Mouse (Mus musculus) forebrain, embryonic 16.5 days (tissue): ENCODE measurements at regions not wholly inside any gene's neighbourhood (a gene's known extent, or its start where the extent isn't known, plus 50 kb on each side); places are given as distances from the start of the nearest gene placed in this dataset.

Source experiments
- ATAC-seq: fragments of 200-750 bp; cut with Nextera tagmentation; 2 replicates; pipeline ENCODE4 v1.8.0; 2017; ENCODE audit warnings: mild to moderate bottlenecking, moderate library complexity
- H3K27ac ChIP-seq: fragments of 300-500 bp; sonication (generic); 2 replicates; pipeline ENCODE4 v1.5.1; 2014; ENCODE audit warnings: low read length, control low read depth
- H3K27me3 ChIP-seq: fragments of 300-500 bp; sonication (generic); replicated peaks from 2 replicates; pipeline ENCODE4 v1.6.1; 2014; ENCODE audit warnings: low read length; ENCODE audit not compliant: control insufficient read depth, insufficient read depth
- H3K36me3 ChIP-seq: fragments of 300-500 bp; sonication (generic); 2 replicates; pipeline ENCODE4 v1.6.1; 2014; ENCODE audit not compliant: control insufficient read depth, insufficient read depth
- H3K4me1 ChIP-seq: fragments of 300-500 bp; sonication (generic); replicated peaks from 2 replicates; pipeline ENCODE4 v1.6.1; 2014; ENCODE audit warnings: low read length; ENCODE audit not compliant: control insufficient read depth, insufficient read depth
- H3K4me2 ChIP-seq: fragments of 300-500 bp; sonication (generic); 2 replicates; pipeline ENCODE4 v1.6.1; 2014; ENCODE audit warnings: mild to moderate bottlenecking, low read length, control low read depth
- H3K4me3 ChIP-seq: fragments of 300-500 bp; sonication (generic); replicated peaks from 2 replicates; pipeline ENCODE4 v1.5.1; 2014; ENCODE audit warnings: mild to moderate bottlenecking, low read length, control low read depth
- H3K9ac ChIP-seq: fragments of 300-500 bp; sonication (generic); replicated peaks from 2 replicates; pipeline ENCODE4 v1.6.1; 2014; ENCODE audit warnings: low read depth, low read length, control low read depth
- H3K9me3 ChIP-seq: fragments of 300-500 bp; sonication (generic); 2 replicates; pipeline ENCODE4 v1.6.1; 2016; ENCODE audit warnings: low read length; ENCODE audit not compliant: control insufficient read depth
- WGBS: fragments of 180-500 bp; shearing (Covaris S2); extraction: QIAGEN DNeasy Blood & Tissue Kit; methylation state at CpG from one replicate; pipeline ENCODE4 v1.1.7; 2014; 5-methylcytosine and 5-hydroxymethylcytosine counted together

- no peak overlapping the region for H3K4me3 ChIP-seq
- 82% methylated on average over 4 of the region's 4 CpGs for WGBS
These were observed 597.0 kb downstream of the Tns3 start for GRCm38 (mm10) chr11:8067330-8067729.

GRCm38 (mm10) chr11:8065811-8066210 lies 598.5 kb downstream of the Tns3 start:
- no peak for ATAC-seq
- no peak overlapping the region for H3K9ac ChIP-seq
- no peaks in the 10 kb centered on the region for H3K9me3 ChIP-seq
- H3K36me3 ChIP-seq: no peaks in the 10 kb centered on the region
- no peak overlapping the region for H3K27ac ChIP-seq
- H3K27me3 ChIP-seq: no peaks in the 10 kb centered on the region
- H3K4me1 ChIP-seq: no peaks in the 10 kb centered on the region
- no peak overlapping the region for H3K4me2 ChIP-seq
- WGBS: 85% methylated on average over 5 of the region's 5 CpGs
- no peak overlapping the region for H3K4me3 ChIP-seq

More at GRCm38 (mm10) chr11:8067330-8067729, 597.0 kb downstream of the Tns3 start:
- Histone ChIP-seq H3K9ac (no peak overlapping the region), H3K36me3 (no peaks in the 10 kb centered on the region), H3K4me2 (no peak overlapping the region), H3K4me1 (no peaks in the 10 kb centered on the region), H3K27ac (no peak overlapping the region), H3K27me3 (no peaks in the 10 kb centered on the region), H3K9me3 (no peaks in the 10 kb centered on the region)
- ATAC-seq: no peak

GRCm38 (mm10) chr11:8065086-8065485 lies 599.2 kb downstream of the Tns3 start:
- H3K9ac ChIP-seq: no peak overlapping the region
- H3K27ac ChIP-seq: no peak overlapping the region
- 54% methylated on average over 1 of the region's 1 CpGs for WGBS
- no peaks in the 10 kb centered on the region for H3K4me1 ChIP-seq
- H3K36me3 ChIP-seq: no peaks in the 10 kb centered on the region
- no peaks in the 10 kb centered on the region for H3K27me3 ChIP-seq
- no peak for ATAC-seq
- no peaks in the 10 kb centered on the region for H3K9me3 ChIP-seq
- no peak overlapping the region for H3K4me3 ChIP-seq
- H3K4me2 ChIP-seq: no peak overlapping the region

GRCm38 (mm10) chr11:8061989-8062388 lies 602.3 kb downstream of the Tns3 start:
- Histone ChIP-seq H3K4me3 (no peak overlapping the region), H3K27me3 (no peaks in the 10 kb centered on the region), H3K9ac (no peak overlapping the region), H3K36me3 (no peaks in the 10 kb centered on the region), H3K27ac (no peak overlapping the region), H3K9me3 (no peaks in the 10 kb centered on the region), H3K4me1 (no peaks in the 10 kb centered on the region), H3K4me2 (no peak overlapping the region)
- WGBS: 94% methylated on average over 3 of the region's 3 CpGs
- no peak for ATAC-seq

DNA sequence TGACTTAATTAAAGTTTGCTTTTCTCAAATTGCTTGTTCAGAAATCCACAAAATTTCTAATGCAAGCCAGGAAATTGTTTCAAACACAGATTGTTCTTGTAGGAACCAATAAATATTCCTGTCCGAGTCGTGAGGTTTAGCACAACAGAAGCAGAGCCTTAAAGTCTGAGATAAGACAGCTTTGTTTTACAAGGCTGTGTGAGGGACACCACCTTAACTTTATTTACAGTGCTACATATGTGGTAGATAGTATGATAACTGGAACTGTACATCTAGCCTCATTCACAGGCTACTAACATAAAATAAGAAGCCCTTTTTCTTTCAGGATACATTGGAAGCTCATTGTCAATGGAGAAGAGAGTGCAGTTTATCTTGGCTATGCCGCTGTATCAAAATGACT lies 602.8 kb downstream of the Tns3 start:
- no peaks in the 10 kb centered on the region for H3K36me3 ChIP-seq
- H3K4me2 ChIP-seq: no peak overlapping the region
- no peak overlapping the region for H3K27ac ChIP-seq
- H3K4me3 ChIP-seq: no peak overlapping the region
- H3K9me3 ChIP-seq: no peaks in the 10 kb centered on the region
- 91% methylated on average over 3 of the region's 3 CpGs for WGBS
- no peaks in the 10 kb centered on the region for H3K27me3 ChIP-seq
- ATAC-seq: no peak
- H3K9ac ChIP-seq: no peak overlapping the region
- H3K4me1 ChIP-seq: no peaks in the 10 kb centered on the region

DNA sequence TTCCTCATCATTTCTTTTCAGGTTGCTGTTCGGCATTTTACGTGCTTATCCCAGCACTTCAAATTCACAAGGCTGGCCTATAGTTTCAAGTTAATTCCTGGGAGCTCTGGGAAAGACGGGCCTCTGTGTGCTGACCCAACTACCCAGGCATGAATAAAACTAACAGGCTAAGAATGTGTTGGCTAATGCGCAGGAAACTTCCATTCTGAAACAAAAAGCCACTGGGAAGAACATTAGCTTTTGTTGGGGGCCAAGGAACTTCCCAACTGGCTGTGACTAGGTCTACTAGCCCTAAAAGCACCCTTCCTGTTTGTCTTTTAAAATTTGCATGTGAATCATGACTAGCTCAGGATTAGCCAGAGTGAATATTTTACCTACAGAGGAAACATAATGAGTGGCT lies 612.8 kb downstream of the Tns3 start:
- no peaks in the 10 kb centered on the region for H3K27me3 ChIP-seq
- H3K36me3 ChIP-seq: no peaks in the 10 kb centered on the region
- no peak overlapping the region for H3K4me2 ChIP-seq
- no peaks in the 10 kb centered on the region; the same call in 1 of the 2 replicates for H3K4me1 ChIP-seq
- WGBS: 9% methylated on average over 4 of the region's 4 CpGs
- ATAC-seq: no peak
- H3K9me3 ChIP-seq: no peaks in the 10 kb centered on the region
- H3K27ac ChIP-seq: no peak overlapping the region
- H3K9ac ChIP-seq: no peak overlapping the region
- H3K4me3 ChIP-seq: no peak overlapping the region

DNA sequence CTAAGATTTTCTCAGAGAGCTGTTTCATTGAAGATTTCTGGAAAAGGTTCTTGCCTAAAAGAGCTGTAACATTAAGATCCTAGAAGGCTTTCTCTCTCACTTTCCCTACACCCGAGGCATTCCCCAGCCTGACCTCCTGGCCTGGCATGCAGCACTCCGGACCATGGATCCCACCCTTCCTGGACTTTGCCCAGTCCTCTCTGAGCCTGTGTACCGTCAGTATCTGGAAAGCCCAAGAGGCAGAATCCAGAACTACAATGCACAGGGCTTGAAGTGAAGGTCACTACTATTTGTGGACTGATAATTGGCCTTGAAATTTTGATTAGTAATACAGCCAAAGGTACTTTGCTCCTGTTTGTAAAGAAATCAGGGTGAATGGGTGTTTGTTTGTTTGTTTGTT lies 619.2 kb downstream of the Tns3 start:
- WGBS: 81% methylated on average over 3 of the region's 3 CpGs
- ATAC-seq: no peak
- Histone ChIP-seq H3K9me3 (no peaks in the 10 kb centered on the region), H3K4me3 (no peak overlapping the region), H3K4me2 (no peak overlapping the region), H3K27me3 (no peaks in the 10 kb centered on the region), H3K9ac (no peak overlapping the region), H3K27ac (no peak overlapping the region), H3K36me3 (no peaks in the 10 kb centered on the region), H3K4me1 (no peaks in the 10 kb centered on the region)

GRCm38 (mm10) chr11:8030119-8030518 lies 634.2 kb downstream of the Tns3 start:
- 66% methylated on average over 2 of the region's 2 CpGs for WGBS
- no peak overlapping the region for H3K4me3 ChIP-seq
- H3K9ac ChIP-seq: no peak overlapping the region
- no peak for ATAC-seq
- H3K4me2 ChIP-seq: no peak overlapping the region
- no peaks in the 10 kb centered on the region for H3K9me3 ChIP-seq
- H3K27ac ChIP-seq: no peak overlapping the region
- H3K36me3 ChIP-seq: no peaks in the 10 kb centered on the region
- H3K27me3 ChIP-seq: no peaks in the 10 kb centered on the region
- H3K4me1 ChIP-seq: no peaks in the 10 kb centered on the region

DNA sequence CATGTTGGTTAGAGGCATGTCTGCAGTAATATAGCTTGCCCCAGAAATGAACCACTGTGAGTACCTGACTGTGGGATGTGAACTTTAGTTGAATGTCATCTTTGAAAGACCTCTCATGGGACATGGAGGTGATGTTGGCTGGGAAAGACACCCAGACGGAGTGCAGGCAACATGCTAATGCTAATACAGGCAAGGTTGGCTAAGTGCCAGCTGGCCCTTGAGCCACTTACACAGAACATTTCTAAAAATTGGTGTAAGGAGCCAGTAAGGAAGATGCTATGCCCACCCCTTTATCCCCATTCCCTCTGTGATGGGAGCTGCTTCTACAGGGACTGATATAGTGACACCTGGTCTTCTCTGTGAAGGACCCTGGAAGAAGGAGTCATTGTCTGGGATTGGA lies 656.5 kb downstream of the Tns3 start:
- no peaks in the 10 kb centered on the region for H3K9me3 ChIP-seq
- no peak overlapping the region for H3K4me3 ChIP-seq
- H3K27me3 ChIP-seq: no peaks in the 10 kb centered on the region
- WGBS: 22% methylated on average over 1 of the region's 1 CpGs
- no peaks in the 10 kb centered on the region for H3K36me3 ChIP-seq
- H3K9ac ChIP-seq: no peak overlapping the region
- 0 out of 2 replicates have a peak, but pooled peaks have one; percentile 38 for ATAC-seq
- H3K27ac ChIP-seq: no peak overlapping the region
- H3K4me1 ChIP-seq: no peaks in the 10 kb centered on the region
- no peak overlapping the region for H3K4me2 ChIP-seq

DNA sequence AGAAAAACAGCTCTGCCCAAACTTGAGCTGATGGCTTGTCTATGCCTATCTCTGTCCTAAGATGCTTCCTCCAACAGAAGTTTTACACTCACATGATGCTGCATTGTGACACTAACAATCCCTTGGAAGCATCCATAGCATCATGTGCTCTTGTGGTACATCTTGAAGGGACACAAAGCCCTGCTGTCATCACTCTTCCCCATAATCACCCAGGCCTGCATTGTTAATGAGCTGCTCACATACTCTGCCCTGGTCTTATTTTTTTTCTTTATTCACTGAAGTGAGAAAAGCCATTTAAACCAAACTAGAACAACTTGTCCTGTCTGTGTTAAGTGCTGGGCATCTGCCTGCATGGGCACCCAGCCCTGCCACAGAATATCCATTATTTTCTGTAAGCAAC lies 683.3 kb downstream of the Tns3 start:
- no peak overlapping the region for H3K9ac ChIP-seq
- H3K4me3 ChIP-seq: no peak overlapping the region
- H3K4me1 ChIP-seq: no peaks in the 10 kb centered on the region
- no peak overlapping the region for H3K4me2 ChIP-seq
- H3K9me3 ChIP-seq: no peaks in the 10 kb centered on the region
- H3K27ac ChIP-seq: no peak overlapping the region
- H3K27me3 ChIP-seq: no peaks in the 10 kb centered on the region
- no peaks in the 10 kb centered on the region for H3K36me3 ChIP-seq
- ATAC-seq: no peak
